Mouse (Mus musculus): ENCODE measurements around the gene Ptk7.

Gene Ptk7

GRCm38 (mm10) chr17:46521963-46522668 lies 107.2 kb downstream of the Ptk7 start:
- no peak for DNase-seq (ENCODE audit: low read depth, low spot score)

GRCm38 (mm10) chr17:46521174-46521573 lies 108.1 kb downstream of the Ptk7 start:
- DNase-seq (ENCODE audit: low read depth, low spot score), result no peak

DNA sequence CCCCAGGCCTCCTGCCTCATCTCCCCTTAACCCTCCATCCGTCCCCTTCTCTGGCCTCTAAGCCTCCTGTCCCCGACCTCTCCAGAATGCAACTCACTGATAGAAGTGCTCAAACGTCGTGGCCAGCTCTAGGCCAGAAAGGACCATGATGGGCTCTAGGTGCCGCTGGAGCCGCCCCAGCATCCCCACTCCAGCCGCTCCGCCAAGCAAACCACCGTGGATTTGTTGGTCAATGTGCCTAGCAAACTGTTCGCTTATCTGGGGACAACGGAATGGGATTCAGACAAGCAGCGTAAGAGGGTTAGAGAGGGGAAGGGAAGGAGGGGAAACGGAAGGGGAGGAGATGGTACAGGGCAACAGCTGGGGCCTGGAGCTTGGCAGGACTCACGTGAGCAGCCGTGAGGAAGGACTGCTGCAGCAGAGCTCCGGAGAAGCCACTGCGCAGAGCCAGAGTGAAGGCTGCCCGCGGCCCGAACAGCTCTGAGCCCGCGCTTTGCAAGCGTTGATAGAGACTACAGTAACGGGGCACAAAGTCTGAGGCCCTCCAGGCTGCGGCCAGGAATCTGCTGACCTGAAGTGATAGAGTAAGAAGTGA lies 108.8 kb downstream of the Ptk7 start:
- DNase-seq (ENCODE audit: low read depth, low spot score), result no peak

DNA sequence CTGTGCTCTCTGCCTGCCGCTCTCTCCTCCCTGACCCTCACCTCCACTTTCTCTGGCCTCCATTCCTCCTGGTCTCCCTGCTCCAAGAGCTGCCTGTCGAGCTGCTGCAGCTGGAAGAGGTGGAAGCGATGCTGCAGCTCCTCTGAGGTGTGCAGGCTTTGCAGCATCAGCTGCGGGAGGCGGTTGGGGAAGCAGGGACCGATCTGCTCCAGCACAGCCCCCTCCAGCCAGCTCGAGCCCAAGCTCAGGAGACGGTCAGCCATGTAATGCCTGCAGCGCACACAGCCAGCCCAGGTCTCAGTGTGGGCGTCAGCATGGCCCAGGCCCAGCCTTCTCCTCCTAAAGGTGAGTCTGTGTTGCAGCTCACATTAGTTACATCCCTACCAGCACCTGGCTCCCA lies 109.3 kb downstream of the Ptk7 start:
- DNase-seq (ENCODE audit: low read depth, low spot score), result no peak
